Mouse (Mus musculus) liver, postnatal 0 days (tissue): Measurements from ENCODE around the gene Rtkn. TPM values are rescaled to one million over a fixed set of nuclear protein-coding genes. Genes with fewer than 3 reads are reported as not detected.
A peak's percentile ranks its signal among the peaks of the same experiment; 100 is the strongest.

Experiments used
- ATAC-seq: fragments of 200-750 bp; cut with Nextera tagmentation; 2 replicates; pipeline ENCODE4 v1.8.0; 2017; ENCODE audit warnings: mild to moderate bottlenecking, moderate library complexity
- DNase-seq: peaks from one replicate; pipeline ENCODE4 v3.0.0-alpha.2; 2016
- H3K27ac ChIP-seq: fragments of 300-500 bp; sonication (generic); 2 replicates; pipeline ENCODE4 v1.5.1; 2014; ENCODE audit warnings: antibody characterized with exemption, moderate library complexity, mild to moderate bottlenecking, low read depth
- H3K27me3 ChIP-seq: fragments of 300-500 bp; sonication (generic); 2 replicates; pipeline ENCODE4 v1.6.1; 2014; ENCODE audit warnings: low read length, control low read depth, mixed read lengths; ENCODE audit not compliant: insufficient read depth
- H3K36me3 ChIP-seq: fragments of 300-500 bp; sonication (generic); replicated peaks from 2 replicates; pipeline ENCODE4 v1.6.1; 2014; ENCODE audit warnings: mild to moderate bottlenecking, control low read depth, low read length, moderate library complexity, mixed read lengths; ENCODE audit not compliant: insufficient read depth
- H3K4me1 ChIP-seq: fragments of 300-500 bp; sonication (generic); 2 replicates; pipeline ENCODE4 v1.6.1; 2014; ENCODE audit warnings: antibody characterized with exemption, mild to moderate bottlenecking, control low read depth; ENCODE audit not compliant: insufficient read depth
- H3K4me2 ChIP-seq: fragments of 300-500 bp; sonication (generic); 2 replicates; pipeline ENCODE4 v1.6.1; 2014; ENCODE audit warnings: low read depth, mild to moderate bottlenecking, low read length, moderate library complexity, mixed read lengths
- H3K4me3 ChIP-seq: fragments of 300-500 bp; sonication (generic); 2 replicates; pipeline ENCODE4 v1.5.1; 2014; ENCODE audit warnings: low read depth, low read length
- H3K9ac ChIP-seq: fragments of 300-500 bp; sonication (generic); replicated peaks from 2 replicates; pipeline ENCODE4 v1.6.1; 2014; ENCODE audit warnings: mild to moderate bottlenecking, moderate library complexity
- H3K9me3 ChIP-seq: fragments of 300-500 bp; sonication (generic); 2 replicates; pipeline ENCODE4 v1.6.1; 2016; ENCODE audit warnings: mild to moderate bottlenecking, control low read depth, low read length, mixed read lengths
- CTCF ChIP-seq: sonication (generic); IDR thresholded peaks from 2 replicates; pipeline ENCODE4 v1.5.1; 2016; ENCODE audit warnings: antibody characterized with exemption, low read depth
- EP300 ChIP-seq: IDR thresholded peaks from 2 replicates; pipeline ENCODE4 v1.6.1; 2016; ENCODE audit warnings: antibody characterized with exemption, low read depth, mild to moderate bottlenecking
- WGBS: fragments of 180-500 bp; shearing (Covaris S2); extraction: QIAGEN DNeasy Blood & Tissue Kit; methylation state at CpG from one replicate; pipeline ENCODE4 v1.1.7; 2014; ENCODE audit not compliant: insufficient replicate concordance; 5-methylcytosine and 5-hydroxymethylcytosine counted together
- polyA plus RNA-seq: library from polyadenylated mRNA; unstranded; fragments of >200 nt; fragmentation: Nextera tagmentation; extraction: Ambion mirVana; gene quantifications from 2 replicates; pipeline ENCODE4 v1.2.1, GENCODE M21; 2015

The Rtkn gene
- polyA plus RNA-seq, 1 experiment from 2014 or later, result 7.1 TPM

DNA sequence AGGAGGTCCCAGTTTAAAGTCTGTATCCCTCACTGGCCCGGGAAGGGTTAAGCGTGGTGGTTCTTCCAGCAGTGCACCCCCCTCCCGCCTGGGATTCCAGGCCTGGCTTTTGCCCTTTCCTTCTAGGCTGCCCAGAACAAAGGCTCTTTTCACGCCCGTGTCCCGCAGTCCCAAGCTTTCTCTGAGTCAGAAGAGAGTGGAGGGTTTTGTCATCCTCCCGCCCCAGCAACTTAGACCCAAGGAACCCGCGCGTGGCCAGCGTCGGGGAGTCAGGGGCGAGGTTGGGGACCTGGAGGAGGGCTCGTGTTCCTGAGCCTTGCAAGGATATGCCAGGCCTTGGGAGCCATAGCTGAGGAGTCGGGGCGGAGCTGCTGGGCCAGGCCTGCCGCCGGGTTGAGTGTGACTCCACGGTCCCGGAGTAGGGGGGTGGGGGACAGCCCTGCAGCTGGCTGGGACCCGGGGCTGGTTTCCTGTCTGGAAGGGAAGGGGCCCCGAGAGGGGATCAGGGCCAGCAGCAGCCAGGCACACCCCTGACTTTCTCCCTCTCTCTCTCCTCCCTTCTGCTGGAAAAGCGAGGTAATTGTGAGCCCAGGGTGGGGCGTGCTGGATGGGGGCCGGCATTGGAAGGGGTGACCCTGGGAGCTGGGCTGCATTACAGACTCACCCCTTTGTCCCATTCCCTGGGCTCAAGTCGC is 1.8 kb downstream of the Rtkn start:
- TF ChIP-seq CTCF (no peak), EP300 (no peak)
- H3K9me3 ChIP-seq, result no peaks in the 10 kb centered on the region
- H3K36me3 ChIP-seq, result no peaks in the 10 kb centered on the region
- peak overlapping the region; percentile 87 for H3K4me2 ChIP-seq
- WGBS, result 2% methylated on average over 23 of the region's 26 CpGs
- peaks cover 40% of the 10 kb centered on the region for H3K4me1 ChIP-seq
- DNase-seq, result peak; percentile 55
- H3K27ac ChIP-seq, result peak overlapping the region; percentile 86
- ATAC-seq, result peak; percentile 43
- H3K27me3 ChIP-seq, result no peaks in the 10 kb centered on the region
- H3K4me3 ChIP-seq, result peak overlapping the region; percentile 56
- H3K9ac ChIP-seq, result peak overlapping the region; percentile 75

DNA sequence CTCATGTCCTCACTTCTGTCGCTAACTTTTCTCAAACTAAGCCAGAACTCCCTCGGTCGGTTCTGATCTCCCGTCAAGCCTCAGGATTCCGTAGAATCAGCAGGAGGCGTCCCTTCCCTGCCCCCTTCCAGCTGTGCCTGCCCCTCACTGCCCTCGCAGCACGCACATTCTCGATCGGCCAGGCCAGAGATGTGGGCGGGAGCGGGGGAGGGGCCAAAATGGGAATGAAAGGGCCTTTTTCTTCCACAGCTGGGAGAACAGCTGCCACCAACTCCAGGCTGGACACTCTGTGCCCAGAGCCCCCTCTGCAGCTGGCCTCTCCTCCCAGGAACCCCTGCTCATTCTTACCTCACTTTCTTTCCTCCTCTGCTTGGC is 2.3 kb downstream of the Rtkn start:
- no peaks in the 10 kb centered on the region for H3K9me3 ChIP-seq
- no peaks in the 10 kb centered on the region for H3K36me3 ChIP-seq
- ATAC-seq, result peak; percentile 75
- peak overlapping the region; percentile 75 for H3K9ac ChIP-seq
- peak overlapping the region; percentile 86 for H3K27ac ChIP-seq
- H3K4me1 ChIP-seq, result peaks cover 43% of the 10 kb centered on the region
- H3K4me2 ChIP-seq, result peak overlapping the region; percentile 87
- TF ChIP-seq CTCF (no peak), EP300 (no peak)
- H3K27me3 ChIP-seq, result 0 out of 2 replicates have a peak, but pooled peaks cover 5% of the 10 kb centered on the region
- peak; percentile 83 for DNase-seq
- WGBS, result under 1% methylated on average over 12 of the region's 12 CpGs
- H3K4me3 ChIP-seq, result peak overlapping the region; percentile 56

DNA sequence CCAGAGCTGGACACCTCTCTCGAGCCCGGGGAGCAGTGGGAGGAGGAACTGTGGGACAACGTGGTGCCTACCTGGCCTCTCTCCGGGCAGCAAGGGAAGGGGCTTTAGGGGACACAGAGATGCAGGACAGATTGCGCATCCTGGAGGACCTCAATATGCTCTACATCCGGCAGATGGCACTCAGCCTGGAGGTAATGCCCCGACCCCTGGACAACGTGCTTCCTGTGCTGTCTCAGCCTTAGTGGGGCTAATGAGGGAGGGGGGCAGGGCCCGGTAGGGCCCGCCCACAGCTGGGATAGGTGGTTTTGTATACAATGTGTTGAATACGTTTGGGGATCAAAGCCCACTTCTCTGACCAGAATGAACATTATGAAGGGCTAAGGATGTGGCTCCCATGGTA is 2.8 kb downstream of the Rtkn start:
- H3K27me3 ChIP-seq, result 0 out of 2 replicates have a peak, but pooled peaks cover 5% of the 10 kb centered on the region
- peak overlapping the region; percentile 86 for H3K27ac ChIP-seq
- no peaks in the 10 kb centered on the region for H3K36me3 ChIP-seq
- H3K4me1 ChIP-seq, result peaks cover 43% of the 10 kb centered on the region
- no peak for DNase-seq
- H3K4me2 ChIP-seq, result peak overlapping the region; percentile 87
- H3K9ac ChIP-seq, result peak overlapping the region; percentile 75
- H3K4me3 ChIP-seq, result peak overlapping the region; percentile 56
- 4% methylated on average over 11 of the region's 11 CpGs for WGBS
- TF ChIP-seq CTCF (peak; percentile 22; the same call in 1 of the 2 replicates), EP300 (no peak)
- ATAC-seq, result peak; percentile 43; the same call in 1 of the 2 replicates
- H3K9me3 ChIP-seq, result no peaks in the 10 kb centered on the region

DNA sequence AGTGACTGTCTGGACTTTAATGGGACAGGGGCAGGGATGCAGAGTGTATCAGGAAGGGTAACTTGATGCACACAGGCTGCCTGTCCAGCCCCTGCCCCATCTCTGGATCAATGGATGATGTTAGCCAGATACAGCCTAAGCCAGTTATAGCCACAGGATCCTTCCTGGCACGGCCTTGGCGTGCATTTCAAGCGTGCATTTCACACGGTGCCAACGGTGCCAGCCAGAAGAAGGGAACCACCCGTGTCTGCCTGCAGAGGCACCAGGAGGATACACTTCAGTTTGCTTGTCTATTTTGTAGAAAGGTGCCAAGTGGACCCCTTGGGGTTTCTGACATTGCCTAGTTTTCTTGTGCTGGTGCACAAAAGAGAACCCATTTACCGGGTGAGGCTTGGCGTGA is 4.8 kb downstream of the Rtkn start:
- H3K4me1 ChIP-seq, result peaks cover 36% of the 10 kb centered on the region
- H3K9me3 ChIP-seq, result no peaks in the 10 kb centered on the region
- no peak overlapping the region for H3K27ac ChIP-seq
- H3K9ac ChIP-seq, result no peak overlapping the region
- DNase-seq (no peak), ATAC-seq (no peak)
- H3K27me3 ChIP-seq, result 0 out of 2 replicates have a peak, but pooled peaks cover 5% of the 10 kb centered on the region
- WGBS, result 84% methylated on average over 8 of the region's 8 CpGs
- H3K36me3 ChIP-seq, result no peaks in the 10 kb centered on the region
- no peak overlapping the region for H3K4me2 ChIP-seq
- TF ChIP-seq CTCF (no peak), EP300 (no peak)
- H3K4me3 ChIP-seq, result no peak overlapping the region

DNA sequence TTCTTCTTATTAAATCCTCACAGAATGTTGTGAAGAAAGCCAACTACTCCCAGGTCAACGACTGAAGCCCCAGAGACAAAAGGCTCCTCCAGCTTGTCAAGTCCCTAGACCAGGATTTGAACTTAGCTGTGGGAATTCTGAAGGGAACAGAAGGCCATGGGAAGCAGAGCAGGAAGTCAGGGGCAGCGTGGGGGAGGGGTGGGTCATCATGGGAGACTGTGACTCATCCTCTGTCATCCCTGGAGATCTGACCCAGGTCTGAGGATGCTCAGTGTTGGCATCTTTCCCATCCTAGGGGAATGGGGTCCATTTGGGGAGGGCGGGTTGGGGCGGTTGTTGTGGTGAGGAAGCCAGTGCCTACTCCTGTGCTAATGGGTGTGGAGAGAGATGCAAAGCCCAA is 6.4 kb downstream of the Rtkn start:
- no peak for DNase-seq
- no peak overlapping the region for H3K9ac ChIP-seq
- H3K4me2 ChIP-seq, result no peak overlapping the region
- H3K36me3 ChIP-seq, result no peaks in the 10 kb centered on the region
- no peak overlapping the region for H3K27ac ChIP-seq
- 0 out of 2 replicates have a peak, but pooled peaks cover 5% of the 10 kb centered on the region for H3K27me3 ChIP-seq
- TF ChIP-seq EP300 (no peak), CTCF (no peak)
- no peak for ATAC-seq
- H3K4me3 ChIP-seq, result no peak overlapping the region
- 59% methylated on average over 4 of the region's 4 CpGs for WGBS
- H3K4me1 ChIP-seq, result peaks cover 24% of the 10 kb centered on the region
- no peaks in the 10 kb centered on the region for H3K9me3 ChIP-seq

DNA sequence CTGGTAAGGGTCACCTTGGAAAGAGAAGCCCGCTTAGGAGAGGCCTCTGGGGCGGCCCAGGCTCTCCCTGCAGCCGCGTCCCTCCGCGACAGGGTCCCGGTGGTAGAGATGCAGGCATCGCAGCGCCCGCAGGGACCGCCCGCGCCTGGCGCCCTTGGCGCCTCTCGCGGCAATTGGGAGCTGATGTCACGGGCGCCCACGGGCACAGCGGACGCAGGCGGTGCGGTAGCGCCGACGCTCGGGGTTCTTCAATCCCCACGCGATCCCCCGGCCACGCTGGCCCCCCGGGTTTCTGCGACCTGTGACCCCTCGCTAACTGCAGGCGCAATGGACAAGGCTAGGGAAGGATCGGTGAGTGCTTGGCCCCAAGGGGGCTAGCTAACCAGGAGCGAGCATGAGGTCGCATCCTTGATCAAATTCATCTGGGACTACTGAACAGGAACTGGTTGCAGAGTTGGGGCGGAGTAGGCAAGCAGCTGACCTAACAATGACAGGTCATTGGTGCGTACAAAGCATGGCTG is 7.0 kb downstream of the Rtkn start:
- Histone ChIP-seq H3K36me3 (peaks cover 4% of the 10 kb centered on the region), H3K9me3 (no peaks in the 10 kb centered on the region), H3K4me3 (no peak overlapping the region), H3K4me2 (peak overlapping the region; percentile 61), H3K27ac (no peak overlapping the region), H3K9ac (no peak overlapping the region; the same call in 1 of the 2 replicates), H3K4me1 (peaks cover 22% of the 10 kb centered on the region), H3K27me3 (0 out of 2 replicates have a peak, but pooled peaks cover 5% of the 10 kb centered on the region)
- TF ChIP-seq CTCF, result no peak
- no peak for TF ChIP-seq EP300
- WGBS, result 18% methylated on average over 41 of the region's 41 CpGs
- ATAC-seq (no peak), DNase-seq (no peak)
